Mouse (Mus musculus) bone marrow macrophage, adult 2 months (primary cell): ENCODE results near the gene Dtymk.

ENCODE experiments used
- CTCF ChIP-seq: IDR thresholded peaks from 2 replicates; pipeline ENCODE4 v1.5.1; 2012; ENCODE audit warnings: low read depth, mild to moderate bottlenecking, low read length, moderate library complexity
- POLR2A ChIP-seq: IDR thresholded peaks from 2 replicates; pipeline ENCODE4 v1.6.1; 2012; ENCODE audit warnings: mild to moderate bottlenecking, low read depth, low read length, borderline replicate concordance

GRCm38 (mm10) chr1:93837335-93837734 is 35.6 kb upstream of the Dtymk start:
- TF ChIP-seq POLR2A: no peak
- no peak for TF ChIP-seq CTCF
